Mouse (Mus musculus) kidney, embryonic 14.5 days (tissue): Measurements from ENCODE around the gene Mamdc2. TPM values are rescaled to one million over a fixed set of nuclear protein-coding genes. Genes with fewer than 3 reads are reported as not detected.

Experiments used
- ATAC-seq: fragments of 200-750 bp; cut with Nextera tagmentation; 2 replicates; pipeline ENCODE4 v1.8.0; 2017; ENCODE audit warnings: moderate number of reproducible peaks, mild to moderate bottlenecking, moderate TSS enrichment, moderate library complexity; ENCODE audit not compliant: low FRiP score, low TSS enrichment
- H3K27ac ChIP-seq: fragments of 300-500 bp; sonication (generic); 2 replicates; pipeline ENCODE4 v1.5.1; 2014; ENCODE audit warnings: low read depth, mild to moderate bottlenecking, low read length, moderate library complexity, mixed read lengths
- H3K27me3 ChIP-seq: fragments of 300-500 bp; sonication (generic); 2 replicates; pipeline ENCODE4 v1.6.1; 2014; ENCODE audit warnings: mild to moderate bottlenecking, low read length; ENCODE audit not compliant: control insufficient read depth, insufficient read depth
- H3K36me3 ChIP-seq: fragments of 300-500 bp; sonication (generic); 2 replicates; pipeline ENCODE4 v1.6.1; 2014; ENCODE audit warnings: low read length, mixed read lengths; ENCODE audit not compliant: control insufficient read depth, insufficient read depth
- H3K4me1 ChIP-seq: fragments of 300-500 bp; sonication (generic); 2 replicates; pipeline ENCODE4 v1.6.1; 2014; ENCODE audit warnings: low read length, mixed read lengths; ENCODE audit not compliant: control insufficient read depth, insufficient read depth
- H3K4me2 ChIP-seq: fragments of 300-500 bp; sonication (generic); replicated peaks from 2 replicates; pipeline ENCODE4 v1.6.1; 2014; ENCODE audit warnings: low read depth, mild to moderate bottlenecking, low read length
- H3K4me3 ChIP-seq: fragments of 300-500 bp; sonication (generic); 2 replicates; pipeline ENCODE4 v1.5.1; 2014; ENCODE audit warnings: mild to moderate bottlenecking, low read length
- H3K9ac ChIP-seq: fragments of 300-500 bp; sonication (generic); 2 replicates; pipeline ENCODE4 v1.6.1; 2014; ENCODE audit warnings: low read depth, mild to moderate bottlenecking, low read length, moderate library complexity
- H3K9me3 ChIP-seq: fragments of 300-500 bp; sonication (generic); 2 replicates; pipeline ENCODE4 v1.6.1; 2016; ENCODE audit warnings: low read length; ENCODE audit not compliant: control insufficient read depth
- WGBS: fragments of 180-500 bp; shearing (Covaris S2); extraction: QIAGEN DNeasy Blood & Tissue Kit; methylation state at CpG from one replicate; pipeline ENCODE4 v1.1.7; 2014; 5-methylcytosine and 5-hydroxymethylcytosine counted together
- polyA plus RNA-seq: library from polyadenylated mRNA; unstranded; fragments of >200 nt; fragmentation: Nextera tagmentation; extraction: Ambion mirVana; gene quantifications from 2 replicates; pipeline ENCODE4 v1.2.1, GENCODE M21; 2014

Mamdc2 gene
- polyA plus RNA-seq, 1 experiment from 2014 or later, result 1.4 TPM

DNA sequence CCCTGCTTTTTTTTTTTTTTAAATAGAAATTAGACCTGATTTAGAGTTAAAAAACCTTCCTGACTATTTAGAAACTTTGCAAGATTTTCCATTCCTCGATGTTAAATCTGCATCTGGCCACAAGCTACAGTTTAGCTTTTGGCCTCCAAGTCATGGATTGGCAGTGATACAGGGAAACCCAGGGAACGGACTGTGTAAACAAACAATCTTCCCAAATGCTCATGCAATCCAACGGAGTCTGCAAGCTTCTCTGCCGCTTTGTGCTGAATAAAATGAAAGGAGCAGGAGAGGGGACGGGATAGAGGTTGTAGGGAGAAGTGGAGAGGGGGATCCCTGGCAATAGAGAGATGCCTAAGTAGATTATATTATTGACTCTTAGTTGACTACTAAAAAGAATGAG, 47.8 kb downstream of the Mamdc2 start:
- no peak for ATAC-seq
- Histone ChIP-seq H3K4me2 (no peak overlapping the region), H3K27ac (no peak overlapping the region), H3K9me3 (no peaks in the 10 kb centered on the region), H3K4me1 (peaks cover 9% of the 10 kb centered on the region; the same call in 1 of the 2 replicates), H3K4me3 (no peak overlapping the region), H3K9ac (no peak overlapping the region), H3K27me3 (no peaks in the 10 kb centered on the region), H3K36me3 (no peaks in the 10 kb centered on the region)
- 64% methylated on average over 5 of the region's 5 CpGs for WGBS

DNA sequence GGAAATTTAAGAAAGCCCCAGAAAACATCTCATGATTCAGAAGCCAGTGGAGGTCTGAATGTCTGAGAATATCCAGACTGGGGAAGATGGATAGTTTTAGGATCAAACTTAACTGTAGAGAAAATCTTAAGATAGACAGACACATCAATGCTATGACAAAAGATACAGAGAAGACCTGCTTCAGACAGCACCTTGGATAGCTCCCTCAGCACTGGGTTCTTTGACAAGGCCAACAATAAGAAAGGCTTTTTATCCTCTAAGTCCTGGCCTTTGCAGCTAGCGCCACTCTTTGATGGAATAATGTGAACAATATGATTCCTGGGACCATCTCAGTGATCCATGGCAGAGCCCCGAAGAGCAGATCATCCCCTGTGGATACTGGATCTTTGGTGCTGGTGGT, 52.3 kb downstream of the Mamdc2 start:
- no peaks in the 10 kb centered on the region for H3K9me3 ChIP-seq
- ATAC-seq, result no peak
- H3K4me2 ChIP-seq, result no peak overlapping the region
- no peaks in the 10 kb centered on the region for H3K4me1 ChIP-seq
- no peak overlapping the region for H3K9ac ChIP-seq
- no peak overlapping the region for H3K4me3 ChIP-seq
- WGBS, result 71% methylated on average over 2 of the region's 2 CpGs
- no peak overlapping the region for H3K27ac ChIP-seq
- no peaks in the 10 kb centered on the region for H3K27me3 ChIP-seq
- no peaks in the 10 kb centered on the region for H3K36me3 ChIP-seq

DNA sequence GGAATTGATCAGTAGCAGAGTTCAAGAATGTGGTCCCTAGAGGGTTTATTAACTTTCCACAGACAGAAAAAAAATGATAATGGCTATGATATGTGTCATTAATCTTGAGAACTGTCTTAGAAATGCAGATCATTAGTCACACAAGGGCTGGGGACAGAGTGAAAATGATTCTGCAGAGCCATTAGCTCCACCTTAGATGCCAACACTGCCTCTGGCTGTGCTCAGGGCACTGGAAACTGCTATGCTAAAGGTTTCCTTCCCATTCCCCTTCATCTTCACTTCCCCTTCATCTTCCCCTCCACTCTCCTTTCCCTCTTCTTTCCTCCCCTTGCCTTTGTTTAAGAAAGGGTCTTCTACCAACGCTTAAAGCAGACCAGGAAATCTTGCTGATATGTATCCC, 53.6 kb downstream of the Mamdc2 start:
- no peak overlapping the region for H3K4me2 ChIP-seq
- H3K9me3 ChIP-seq, result no peaks in the 10 kb centered on the region
- H3K4me1 ChIP-seq, result no peaks in the 10 kb centered on the region
- H3K9ac ChIP-seq, result no peak overlapping the region
- 85% methylated on average over 1 of the region's 1 CpGs for WGBS
- no peaks in the 10 kb centered on the region for H3K27me3 ChIP-seq
- ATAC-seq, result no peak
- no peak overlapping the region for H3K4me3 ChIP-seq
- H3K27ac ChIP-seq, result no peak overlapping the region
- H3K36me3 ChIP-seq, result no peaks in the 10 kb centered on the region

DNA sequence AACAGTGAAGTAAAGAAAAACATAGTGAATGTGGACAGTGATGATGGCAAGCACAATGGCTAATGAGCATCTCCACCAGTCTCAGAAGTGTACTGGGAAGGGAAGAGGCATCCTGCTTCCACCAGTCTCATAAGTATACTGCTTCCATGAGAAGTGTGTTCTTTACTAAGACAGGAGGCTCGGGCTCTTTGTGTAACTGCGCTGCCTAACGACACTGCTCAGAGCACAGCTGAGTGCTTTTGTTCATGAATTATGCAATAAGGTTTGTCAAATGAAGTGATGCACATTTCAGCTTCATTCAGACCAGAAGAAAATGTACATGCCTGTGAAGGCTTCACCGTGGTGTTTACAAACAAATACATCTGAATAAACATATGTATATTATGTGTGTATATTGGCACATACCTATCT, 59.4 kb downstream of the Mamdc2 start:
- Histone ChIP-seq H3K4me1 (no peaks in the 10 kb centered on the region), H3K27me3 (no peaks in the 10 kb centered on the region), H3K9ac (no peak overlapping the region), H3K9me3 (no peaks in the 10 kb centered on the region), H3K4me3 (no peak overlapping the region), H3K4me2 (no peak overlapping the region), H3K36me3 (no peaks in the 10 kb centered on the region), H3K27ac (no peak overlapping the region)
- ATAC-seq, result no peak
- WGBS, result 70% methylated on average over 4 of the region's 4 CpGs

GRCm38 (mm10) chr19:23388083-23388861, 60.0 kb downstream of the Mamdc2 start:
- no peaks in the 10 kb centered on the region for H3K36me3 ChIP-seq
- WGBS, result 27% methylated on average over 7 of the region's 7 CpGs
- no peak overlapping the region for H3K4me2 ChIP-seq
- H3K27me3 ChIP-seq, result no peaks in the 10 kb centered on the region
- no peak overlapping the region for H3K27ac ChIP-seq
- H3K4me3 ChIP-seq, result no peak overlapping the region
- ATAC-seq, result no peak
- no peaks in the 10 kb centered on the region for H3K4me1 ChIP-seq
- H3K9me3 ChIP-seq, result no peaks in the 10 kb centered on the region
- H3K9ac ChIP-seq, result no peak overlapping the region

DNA sequence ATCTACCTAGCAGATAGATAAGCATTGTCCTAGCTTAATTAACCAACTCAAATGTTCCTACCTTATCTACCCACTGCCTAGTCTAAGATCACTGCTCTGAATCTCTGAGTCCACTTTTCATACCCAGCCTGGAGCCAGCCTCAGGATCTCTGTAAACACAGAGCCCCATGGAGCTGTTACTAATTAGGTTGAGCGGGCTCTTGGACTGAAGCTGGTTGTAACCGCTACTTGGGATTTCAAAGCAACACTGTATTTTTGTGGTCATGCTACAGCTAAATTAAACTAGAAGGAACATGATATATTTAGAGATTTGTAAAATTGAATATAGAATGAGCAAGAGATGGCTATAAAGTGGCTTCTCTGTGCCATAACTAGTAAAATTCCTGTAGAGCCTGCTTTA, 65.8 kb downstream of the Mamdc2 start:
- ATAC-seq, result no peak
- Histone ChIP-seq H3K27me3 (no peaks in the 10 kb centered on the region), H3K9me3 (no peaks in the 10 kb centered on the region), H3K36me3 (no peaks in the 10 kb centered on the region), H3K27ac (no peak overlapping the region), H3K4me3 (no peak overlapping the region), H3K4me1 (no peaks in the 10 kb centered on the region), H3K4me2 (no peak overlapping the region), H3K9ac (no peak overlapping the region)
- 91% methylated on average over 2 of the region's 2 CpGs for WGBS

- no peak overlapping the region for H3K4me3 ChIP-seq
- H3K4me2 ChIP-seq, result no peak overlapping the region
- no peak overlapping the region for H3K27ac ChIP-seq
- H3K9me3 ChIP-seq, result no peaks in the 10 kb centered on the region
- H3K36me3 ChIP-seq, result no peaks in the 10 kb centered on the region
- no peaks in the 10 kb centered on the region for H3K27me3 ChIP-seq
- 92% methylated on average over 4 of the region's 4 CpGs for WGBS
- no peaks in the 10 kb centered on the region for H3K4me1 ChIP-seq
- ATAC-seq, result no peak
- no peak overlapping the region for H3K9ac ChIP-seq
These were observed 67.3 kb downstream of the Mamdc2 start for GRCm38 (mm10) chr19:23380968-23381367.

- H3K9ac ChIP-seq, result no peak overlapping the region
- 80% methylated on average over 8 of the region's 8 CpGs for WGBS
- no peak overlapping the region for H3K4me2 ChIP-seq
- ATAC-seq, result no peak
- no peaks in the 10 kb centered on the region for H3K27me3 ChIP-seq
- no peaks in the 10 kb centered on the region for H3K36me3 ChIP-seq
- no peak overlapping the region for H3K27ac ChIP-seq
- no peak overlapping the region for H3K4me3 ChIP-seq
- no peaks in the 10 kb centered on the region for H3K9me3 ChIP-seq
- H3K4me1 ChIP-seq, result no peaks in the 10 kb centered on the region
These were observed 68.3 kb downstream of the Mamdc2 start for GRCm38 (mm10) chr19:23379752-23380504.

DNA sequence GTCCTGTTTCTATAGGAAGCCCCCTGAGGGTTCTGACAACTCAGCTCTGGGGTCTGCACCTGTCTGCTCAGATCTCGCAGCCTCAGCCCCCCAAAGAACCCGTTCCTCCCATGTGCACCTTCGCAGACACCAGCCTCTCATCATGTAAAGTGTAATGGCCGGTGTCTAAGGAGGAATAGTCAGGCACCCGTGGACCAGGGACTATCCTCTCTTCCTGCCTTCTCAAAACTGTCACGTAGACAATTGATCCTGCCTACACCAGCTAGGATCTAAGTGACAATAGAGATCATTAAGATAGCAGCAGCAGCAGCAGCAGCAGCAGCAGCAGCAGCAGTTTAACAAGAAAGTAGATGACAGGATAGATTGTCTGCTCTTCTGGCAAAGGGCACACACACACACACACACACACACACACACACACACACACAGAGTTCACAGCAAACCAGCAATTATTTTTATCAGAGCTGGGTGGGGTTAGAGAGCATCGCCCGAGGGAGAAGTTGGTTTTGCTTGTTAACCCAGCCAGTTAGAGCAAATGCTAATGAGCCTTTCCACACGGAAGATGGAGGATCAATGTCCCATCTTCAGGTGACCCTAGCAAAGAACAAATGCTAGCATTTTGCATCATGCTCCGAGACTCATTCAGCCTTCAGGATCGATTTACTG, 71.6 kb downstream of the Mamdc2 start:
- Histone ChIP-seq H3K4me3 (no peak overlapping the region), H3K27me3 (no peaks in the 10 kb centered on the region), H3K27ac (no peak overlapping the region), H3K9ac (no peak overlapping the region), H3K9me3 (no peaks in the 10 kb centered on the region), H3K4me1 (no peaks in the 10 kb centered on the region), H3K4me2 (no peak overlapping the region), H3K36me3 (no peaks in the 10 kb centered on the region)
- 62% methylated on average over 11 of the region's 11 CpGs for WGBS
- ATAC-seq, result no peak
